Mouse (Mus musculus) cortical plate, adult 2 months (tissue): ENCODE measurements around the gene Elavl2. TPM values are rescaled to one million over a fixed set of nuclear protein-coding genes. Genes with fewer than 3 reads are reported as not detected.

ENCODE experiments used
- H3K27ac ChIP-seq: fragments of 200-500 bp; 2 replicates; pipeline ENCODE4 v1.5.1; 2012; ENCODE audit warnings: low read length, control low read depth, inconsistent platforms; ENCODE audit not compliant: insufficient read depth
- H3K4me1 ChIP-seq: fragments of 200-500 bp; 2 replicates; pipeline ENCODE4 v1.6.1; 2011; ENCODE audit warnings: low read length; ENCODE audit not compliant: control insufficient read depth, insufficient read depth
- H3K4me3 ChIP-seq: fragments of 200-500 bp; 2 replicates; pipeline ENCODE4 v1.5.1; 2011; ENCODE audit warnings: mild to moderate bottlenecking, low read length, control low read depth; ENCODE audit not compliant: insufficient read depth
- CTCF ChIP-seq: fragments of 200-500 bp; IDR thresholded peaks from 2 replicates; pipeline ENCODE4 v1.5.1; 2011; ENCODE audit warnings: mild to moderate bottlenecking, control low read depth, low read length; ENCODE audit not compliant: insufficient read depth; ENCODE audit errors: extremely low read depth
- POLR2A ChIP-seq: fragments of 200-500 bp; IDR thresholded peaks from 2 replicates; pipeline ENCODE4 v1.6.1; 2011; ENCODE audit warnings: mild to moderate bottlenecking, low read length, control low read depth; ENCODE audit not compliant: insufficient read depth; ENCODE audit errors: extremely low read depth
- polyA plus RNA-seq: library from polyadenylated mRNA; depleted of rRNA; stranded (reverse); fragments of >200 nt; gene quantifications from 2 replicates; pipeline ENCODE4 v1.2.3, GENCODE M21; 2012

The Elavl2 gene
- polyA plus RNA-seq, 1 experiment: 38.6 TPM

DNA sequence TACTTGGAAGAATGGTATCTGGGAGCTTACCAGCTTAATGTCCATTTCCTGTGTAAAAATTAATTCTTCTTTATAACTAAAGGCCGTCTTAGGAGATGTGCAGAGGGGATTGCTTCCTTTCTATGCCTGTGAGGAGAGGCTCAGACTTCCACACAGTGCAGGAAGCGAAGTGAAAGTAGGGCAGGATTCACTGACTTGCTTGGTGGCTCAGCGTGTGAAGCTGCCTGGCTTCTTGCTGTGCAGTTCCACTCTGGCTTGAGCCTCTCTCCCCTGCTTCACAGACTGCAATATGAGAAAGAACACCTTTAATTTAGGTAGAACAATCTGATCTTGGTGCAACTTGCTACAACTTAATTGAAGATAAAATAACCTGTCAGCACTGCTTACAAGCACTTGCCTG, 172.2 kb downstream of the Elavl2 start:
- no peak overlapping the region for H3K4me3 ChIP-seq
- TF ChIP-seq POLR2A: no peak
- TF ChIP-seq CTCF: no peak
- H3K4me1 ChIP-seq: peaks cover 2% of the 10 kb centered on the region; the same call in 1 of the 2 replicates
- H3K27ac ChIP-seq: no peak overlapping the region

DNA sequence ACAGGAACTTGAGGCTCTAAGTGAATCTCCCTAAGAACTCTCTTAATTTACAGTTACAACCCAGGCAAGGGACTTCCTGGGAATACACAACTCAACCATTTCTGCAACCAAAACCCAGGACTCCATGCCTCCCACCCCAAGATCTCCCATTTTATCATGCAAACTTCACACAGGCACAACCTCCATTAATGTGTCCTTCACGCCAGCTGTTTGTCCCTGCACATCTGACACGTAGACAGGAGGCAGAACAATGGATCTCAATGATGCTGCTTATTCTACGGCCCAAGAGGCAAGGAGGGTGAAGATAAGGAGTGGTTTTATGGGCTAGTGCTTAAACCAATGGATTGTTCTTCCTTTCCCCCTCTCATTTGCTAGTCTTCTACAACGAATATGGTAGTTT, 176.8 kb downstream of the Elavl2 start:
- peaks cover 2% of the 10 kb centered on the region; the same call in 1 of the 2 replicates for H3K4me1 ChIP-seq
- no peak overlapping the region for H3K27ac ChIP-seq
- no peak overlapping the region for H3K4me3 ChIP-seq

DNA sequence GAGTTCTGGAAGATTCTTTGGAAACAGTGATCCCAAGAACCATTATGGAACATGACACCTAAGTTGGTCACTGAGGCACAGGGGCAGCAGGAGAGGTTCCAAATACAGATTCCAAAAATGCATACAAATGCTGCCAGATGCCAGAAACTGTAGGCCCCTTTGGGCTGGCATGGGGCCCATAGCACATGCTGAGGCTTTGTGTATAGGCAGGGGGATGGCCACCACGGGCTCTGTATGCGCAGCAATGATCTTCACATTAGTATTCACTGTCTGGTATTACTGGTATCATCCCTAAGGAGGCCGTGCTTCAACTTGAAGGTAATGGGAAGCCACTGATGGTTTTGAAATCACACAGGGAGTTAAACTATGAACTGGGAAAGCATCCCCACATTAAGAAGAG, 181.3 kb downstream of the Elavl2 start:
- Histone ChIP-seq H3K4me3 (no peak overlapping the region), H3K27ac (no peak overlapping the region), H3K4me1 (no peaks in the 10 kb centered on the region)
- TF ChIP-seq POLR2A (no peak), CTCF (no peak)

More for the DNA sequence above, 176.8 kb downstream of the Elavl2 start:
- TF ChIP-seq POLR2A: no peak
- TF ChIP-seq CTCF: no peak

DNA sequence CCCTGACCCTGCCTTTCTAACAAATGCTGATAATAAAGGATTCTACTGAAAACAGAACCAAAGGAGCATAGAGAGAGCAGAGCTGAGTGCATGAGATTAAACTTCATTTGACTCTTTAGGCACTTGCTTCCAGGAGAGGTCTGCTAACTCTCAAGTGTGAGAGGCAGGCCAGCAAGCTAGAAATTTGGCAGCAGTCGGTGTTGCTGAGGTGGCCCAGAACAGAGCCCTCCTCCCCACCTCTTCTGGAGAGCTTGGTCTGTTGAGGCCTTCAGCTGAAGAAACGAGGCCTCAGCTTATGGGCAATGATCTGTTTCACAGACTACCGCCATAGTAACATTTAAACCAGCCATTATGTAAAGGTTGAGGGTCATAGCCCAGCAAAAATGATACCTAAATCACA, 186.7 kb downstream of the Elavl2 start:
- no peak overlapping the region for H3K4me3 ChIP-seq
- H3K4me1 ChIP-seq: no peaks in the 10 kb centered on the region
- H3K27ac ChIP-seq: no peak overlapping the region
- TF ChIP-seq CTCF (no peak), POLR2A (no peak)

DNA sequence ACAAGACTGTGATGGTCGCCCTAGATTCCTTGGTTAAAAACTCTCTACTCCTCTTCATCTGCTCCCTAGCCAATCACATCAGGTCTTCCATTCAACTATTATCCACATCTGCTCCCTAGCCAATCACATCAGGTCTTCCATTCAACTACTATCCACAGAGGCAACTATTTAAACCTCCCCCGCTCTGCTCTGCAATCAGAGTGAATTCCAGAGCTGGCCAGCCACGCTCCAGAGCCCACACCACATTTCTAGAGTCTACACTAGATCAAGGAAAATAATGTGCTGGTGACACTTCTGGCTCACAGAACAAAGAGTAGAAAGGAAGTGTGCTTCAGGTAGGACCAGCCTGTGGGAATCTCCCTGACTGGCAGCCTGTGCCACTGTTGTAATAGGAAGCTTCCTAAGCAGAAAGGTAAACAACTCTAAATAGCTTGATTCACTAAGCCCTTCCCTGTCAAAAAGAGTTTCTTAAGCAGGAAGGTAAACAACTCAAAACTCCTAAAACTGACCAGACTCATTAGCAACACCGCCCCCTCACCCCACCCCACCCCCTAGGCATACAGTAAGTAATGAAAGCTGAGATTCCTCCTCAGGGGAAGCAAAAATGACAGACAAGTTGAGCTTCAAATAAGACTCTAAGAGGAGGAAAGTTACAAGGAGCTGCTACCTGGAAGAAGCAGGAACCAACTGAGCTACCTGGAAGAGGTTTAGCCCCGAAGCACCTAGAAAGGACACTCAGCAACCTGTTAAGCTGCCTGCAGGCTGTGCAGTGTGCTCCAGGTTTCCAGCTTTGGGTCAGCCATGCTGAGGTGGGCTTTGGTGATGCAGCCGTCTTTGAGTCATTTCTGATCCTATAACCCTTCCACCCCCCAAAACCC, 191.9 kb downstream of the Elavl2 start:
- Histone ChIP-seq H3K4me3 (no peak overlapping the region), H3K27ac (no peak overlapping the region)

More for the DNA sequence above, 191.9 kb downstream of the Elavl2 start:
- no peaks in the 10 kb centered on the region for H3K4me1 ChIP-seq
- TF ChIP-seq POLR2A (no peak), CTCF (no peak)
